Mouse (Mus musculus) left cerebral cortex, postnatal 10 days (tissue): Measurements from ENCODE around the gene Lclat1. TPM values are rescaled to one million over a fixed set of nuclear protein-coding genes. Genes with fewer than 3 reads are reported as not detected.
"Not testable (repeated sequence)": the region's sequence is repeated elsewhere in the genome, so short reads cannot be mapped to it uniquely, and the experiment has no call there.

Source experiments
- DNase-seq, 2 experiments: peaks; one replicate each; pipeline ENCODE4 v3.0.0; 2021 to 2022; ENCODE audit warnings: low spot score in 2 of 2, mixed read lengths in 1 of 2; ENCODE audit errors: extremely low spot score in 1 of 2
- intact Hi-C: fragments of 180-260 bp; cut with DNase I; formaldehyde crosslinking; loops from one replicate; pipeline ENCODE4 v1.15.1; 2025
- total RNA-seq, 2 experiments: library from RNA; stranded (reverse); gene quantifications; 2 replicates each; pipeline ENCODE4 v1.2.3; 2021

Gene Lclat1
- total RNA-seq, 2 experiments from 2014 or later: 41.1 to 44.3 TPM

DNA sequence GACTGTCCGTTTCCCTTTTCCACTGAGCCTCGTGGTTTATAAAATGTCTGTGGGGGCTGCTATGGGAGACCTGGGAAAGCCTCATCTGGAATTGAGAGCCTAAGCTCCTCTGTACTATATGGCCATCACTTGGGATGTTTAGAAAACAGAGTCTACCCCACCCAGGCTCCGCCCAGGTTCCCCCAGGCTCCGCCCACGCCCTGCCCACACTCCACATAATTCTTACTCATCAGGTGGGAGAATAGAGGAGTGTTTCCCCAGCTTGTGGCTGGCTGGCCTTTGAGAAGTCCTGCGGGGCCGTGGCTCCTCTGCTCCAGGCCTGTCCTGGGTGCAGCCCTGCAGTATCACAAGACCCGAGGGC, 143.3 kb downstream of the Lclat1 start:
- intact Hi-C loops: no loop called here
- no peak for DNase-seq

DNA sequence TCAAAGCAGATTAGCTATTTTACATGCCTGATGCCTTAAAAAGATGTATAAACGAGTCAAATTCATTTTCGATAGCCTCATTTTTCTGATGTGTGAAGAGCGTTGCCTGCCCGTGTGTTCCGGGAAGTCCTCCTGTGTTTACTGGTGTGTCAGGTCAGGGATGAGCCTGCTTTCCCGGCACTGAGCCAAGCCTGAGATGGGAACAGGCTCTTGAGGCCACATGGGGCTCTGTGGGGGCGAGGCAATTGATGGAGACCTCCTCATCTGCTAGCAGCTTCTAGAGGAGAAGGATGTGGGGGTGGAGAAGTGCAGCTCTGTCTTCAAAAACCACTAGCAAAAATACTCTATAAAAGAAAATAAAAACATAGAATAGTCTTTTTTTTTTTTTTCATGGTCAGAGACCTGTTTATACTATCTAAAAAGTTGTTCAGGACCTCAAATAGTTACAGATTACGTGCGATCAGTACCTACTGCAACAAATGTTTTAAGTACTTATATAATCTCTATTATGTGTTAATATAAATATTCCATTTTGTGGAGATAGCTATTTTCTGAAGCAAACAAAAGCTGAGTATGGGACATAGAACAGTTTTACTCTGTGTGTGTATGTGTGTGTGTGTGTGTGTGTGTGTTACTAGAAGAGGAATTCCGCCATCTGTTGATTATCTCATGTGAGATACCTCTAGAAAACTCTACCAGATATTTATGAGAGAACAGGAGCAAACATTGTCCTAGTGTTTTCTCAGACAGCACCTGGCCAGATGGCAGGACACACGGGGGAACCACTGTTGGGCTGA, 144.2 kb downstream of the Lclat1 start:
- intact Hi-C loops: no loop called here
- peak in 1 of 2 experiments; percentile 51 for DNase-seq

- intact Hi-C loops: no loop called here
- DNase-seq: no peak
Observed at GRCm38 (mm10) chr17:73253291-73253969, 145.6 kb downstream of the Lclat1 start.

DNA sequence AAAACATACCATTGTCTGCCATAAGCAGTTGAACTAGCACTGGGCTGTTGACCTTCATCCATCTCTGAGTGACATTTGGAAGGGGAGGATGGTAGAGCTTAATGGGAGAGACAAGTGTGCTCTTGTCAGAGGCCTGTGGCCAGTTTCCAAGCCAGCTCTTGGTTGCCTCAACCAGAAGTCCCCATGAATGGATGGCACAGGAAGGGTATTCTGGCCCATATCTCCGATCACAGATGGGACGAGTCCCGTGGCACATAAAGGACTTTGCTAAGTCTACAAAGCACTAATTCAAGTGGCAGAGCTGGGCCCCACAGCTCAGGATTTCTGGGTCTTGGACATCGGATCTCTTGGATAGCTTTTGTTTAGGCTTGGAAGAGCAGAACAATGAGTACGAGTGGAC, 148.0 kb downstream of the Lclat1 start:
- intact Hi-C loops: no loop called here

DNA sequence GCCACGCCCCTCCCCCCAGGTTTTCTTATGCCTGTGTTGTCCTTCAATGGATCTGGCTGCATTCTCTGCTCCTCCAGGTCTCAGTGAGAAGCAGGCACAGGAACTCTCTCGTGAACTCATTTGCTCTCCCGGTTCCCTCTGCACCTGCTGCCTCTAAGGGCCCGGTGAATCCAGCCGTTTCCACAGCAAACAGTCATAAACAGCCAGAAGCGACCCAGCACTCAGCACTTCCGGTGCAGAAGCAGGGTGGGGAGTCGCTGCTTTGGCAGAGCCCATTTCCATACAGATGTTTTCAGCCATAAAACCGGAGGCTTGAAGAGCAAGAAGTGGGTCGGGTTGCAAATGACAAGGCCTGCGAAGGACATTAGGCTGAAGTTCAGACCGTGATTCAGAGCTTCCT, 150.8 kb downstream of the Lclat1 start:
- DNase-seq: no peak
- intact Hi-C loops: no loop called here

More for the DNA sequence above, 148.0 kb downstream of the Lclat1 start:
- no peak for DNase-seq

DNA sequence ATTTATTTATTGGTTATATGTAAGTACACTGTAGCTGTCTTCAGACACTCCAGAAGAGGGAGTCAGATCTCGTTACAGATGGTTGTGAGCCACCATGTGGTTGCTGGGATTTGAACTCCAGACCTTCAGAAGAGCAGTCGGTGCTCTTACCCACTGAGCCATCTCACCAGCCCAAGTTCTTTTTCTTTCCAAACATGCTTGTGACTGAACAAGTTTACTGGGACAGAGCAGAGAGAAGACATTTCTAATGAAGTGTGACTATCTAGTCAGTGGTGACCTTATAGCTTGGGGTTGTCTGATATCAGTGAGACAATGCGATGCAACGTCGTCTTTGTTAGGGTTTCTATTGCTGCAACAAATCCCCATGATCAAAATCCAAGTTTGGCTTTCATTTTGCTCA, 151.5 kb downstream of the Lclat1 start:
- intact Hi-C loops: not testable (repeated sequence)

DNA sequence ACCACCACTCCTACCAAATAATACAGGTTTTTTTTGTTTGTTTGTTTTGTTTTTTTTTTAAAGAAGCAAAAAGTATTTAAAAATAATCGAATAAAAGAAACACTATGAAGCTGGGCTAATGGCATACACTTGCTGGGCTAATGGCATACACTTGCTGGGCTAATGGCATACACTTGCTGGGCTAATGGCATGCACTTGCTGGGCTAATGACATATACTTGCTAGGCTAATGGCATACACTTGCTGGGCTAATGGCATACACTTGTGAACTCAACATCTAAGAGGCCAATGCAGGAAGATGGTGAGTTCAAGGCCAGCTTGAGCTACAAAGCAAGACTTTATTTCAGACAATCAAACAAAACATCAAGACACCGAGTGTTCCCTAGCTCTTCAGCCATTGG, 154.8 kb downstream of the Lclat1 start:
- intact Hi-C loops: no loop called here
- no peak for DNase-seq

More for the DNA sequence above, 151.5 kb downstream of the Lclat1 start:
- DNase-seq: not testable (repeated sequence)

DNA sequence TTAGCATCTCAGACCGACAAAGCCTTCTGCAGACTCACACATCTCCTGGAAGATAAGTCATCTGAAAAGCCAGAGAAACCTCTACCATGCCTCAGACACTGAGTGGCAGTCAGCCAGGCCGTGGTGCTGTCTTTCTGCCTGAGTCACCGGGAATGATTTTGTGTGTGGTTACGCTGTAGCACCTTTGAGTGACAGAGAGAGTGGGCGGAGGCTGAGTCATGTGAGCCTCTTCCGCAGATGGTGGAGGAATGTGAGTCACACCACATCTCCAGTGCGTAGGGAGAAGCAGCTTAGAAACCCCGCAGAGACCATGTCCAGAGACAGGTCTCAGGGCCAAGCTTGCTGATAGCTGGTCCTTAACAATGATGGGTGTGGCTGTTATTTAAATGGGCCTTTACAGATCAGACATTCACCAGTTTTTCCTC, 155.3 kb downstream of the Lclat1 start:
- peak; percentile 51 to 70 for DNase-seq
- intact Hi-C loops: no loop called here

- intact Hi-C loops: no loop called here
- no peak for DNase-seq
Observed at GRCm38 (mm10) chr17:73270871-73271796, 163.3 kb downstream of the Lclat1 start.

- intact Hi-C loops: no loop called here
Observed at GRCm38 (mm10) chr17:73271797-73272600, 164.2 kb downstream of the Lclat1 start.

GRCm38 (mm10) chr17:73273809-73274208, 166.0 kb downstream of the Lclat1 start:
- no peak for DNase-seq
- intact Hi-C loops: no loop called here

More at GRCm38 (mm10) chr17:73271797-73272600, 164.2 kb downstream of the Lclat1 start:
- DNase-seq: peak; percentile 46 to 84

GRCm38 (mm10) chr17:73275066-73275465, 167.3 kb downstream of the Lclat1 start:
- no peak for DNase-seq
- intact Hi-C loops: no loop called here

DNA sequence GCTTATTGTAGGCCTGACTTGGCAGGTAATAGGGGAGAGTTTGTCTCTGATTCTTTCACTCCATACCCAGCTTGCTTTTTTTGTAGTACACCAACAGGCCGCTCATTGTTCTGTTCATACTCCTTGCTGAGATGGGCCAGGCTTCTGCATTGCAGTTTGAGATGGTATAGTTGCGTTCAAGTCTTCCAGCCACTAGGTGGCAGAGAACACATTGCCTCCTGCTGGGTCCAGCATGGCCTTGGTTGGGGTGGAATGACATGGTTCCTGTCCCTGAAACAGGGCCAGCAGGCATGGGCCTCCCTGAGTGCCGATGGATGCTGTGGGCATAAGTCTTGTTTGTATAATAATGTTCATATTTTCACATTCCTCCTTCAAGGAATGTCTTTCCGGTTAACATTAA, 170.0 kb downstream of the Lclat1 start:
- intact Hi-C loops: no loop called here
- no peak for DNase-seq

GRCm38 (mm10) chr17:73282702-73283101, 174.9 kb downstream of the Lclat1 start:
- intact Hi-C loops, DNase-seq: not testable (repeated sequence)

DNA sequence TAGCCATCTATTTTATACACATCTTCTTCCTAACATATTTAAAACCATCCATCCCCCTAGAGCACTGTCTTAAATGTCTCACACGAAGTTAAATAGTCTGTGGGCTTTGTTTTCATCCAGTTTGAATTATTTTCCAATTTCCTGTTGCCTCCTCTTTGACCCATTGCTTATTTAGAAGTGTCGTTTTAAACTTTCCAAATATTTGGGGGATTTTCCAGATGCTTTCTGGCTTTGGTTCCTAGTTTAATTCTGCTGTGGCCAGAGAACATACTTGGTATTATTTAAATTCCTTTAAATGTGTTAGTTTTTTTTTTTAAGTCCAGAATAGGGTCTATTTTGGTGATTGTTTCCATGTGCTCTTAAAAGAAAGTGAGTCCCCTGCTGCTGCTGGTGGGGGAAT, 176.5 kb downstream of the Lclat1 start:
- intact Hi-C loops: no loop called here
- no peak for DNase-seq
